Mouse (Mus musculus) cerebellum, postnatal 25 days (tissue): Measurements from ENCODE around the gene Esrrg.

Experiments
- DNase-seq, 2 experiments: peaks; one replicate each; pipeline ENCODE4 v3.0.0; 2021; ENCODE audit warnings: mixed read lengths in 2 of 2

Esrrg gene

GRCm38 (mm10) chr1:187836876-187837275 is 228.3 kb downstream of the Esrrg start:
- no peak for DNase-seq

GRCm38 (mm10) chr1:187841629-187842028 is 233.0 kb downstream of the Esrrg start:
- DNase-seq, result no peak

- no peak for DNase-seq
Observed at GRCm38 (mm10) chr1:187842702-187843101, 234.1 kb downstream of the Esrrg start.

- no peak for DNase-seq
Observed at GRCm38 (mm10) chr1:187854148-187854547, 245.6 kb downstream of the Esrrg start.

- DNase-seq, result no peak
Observed at GRCm38 (mm10) chr1:187862339-187862738, 253.7 kb downstream of the Esrrg start.

- no peak for DNase-seq
Observed at GRCm38 (mm10) chr1:187868427-187868826, 259.8 kb downstream of the Esrrg start.

GRCm38 (mm10) chr1:187872208-187872607 is 263.6 kb downstream of the Esrrg start:
- no peak for DNase-seq

GRCm38 (mm10) chr1:187872744-187873143 is 264.2 kb downstream of the Esrrg start:
- DNase-seq, result no peak

- DNase-seq, result no peak
Observed at GRCm38 (mm10) chr1:187873770-187874169, 265.2 kb downstream of the Esrrg start.

GRCm38 (mm10) chr1:187887270-187887669 is 278.7 kb downstream of the Esrrg start:
- DNase-seq, result no peak

GRCm38 (mm10) chr1:187888142-187888541 is 279.6 kb downstream of the Esrrg start:
- DNase-seq, result peak in 1 of 2 experiments; percentile 13

- DNase-seq, result no peak
Observed at GRCm38 (mm10) chr1:187889096-187889495, 280.5 kb downstream of the Esrrg start.

GRCm38 (mm10) chr1:187891262-187891661 is 282.7 kb downstream of the Esrrg start:
- DNase-seq, result no peak

GRCm38 (mm10) chr1:187895459-187895858 is 286.9 kb downstream of the Esrrg start:
- no peak for DNase-seq

GRCm38 (mm10) chr1:187896291-187896690 is 287.7 kb downstream of the Esrrg start:
- no peak for DNase-seq

- DNase-seq, result no peak
Observed at GRCm38 (mm10) chr1:187896910-187897309, 288.3 kb downstream of the Esrrg start.

- no peak for DNase-seq
Observed at GRCm38 (mm10) chr1:187899541-187899940, 290.9 kb downstream of the Esrrg start.

- no peak for DNase-seq
Observed at GRCm38 (mm10) chr1:187900756-187901155, 292.2 kb downstream of the Esrrg start.

- no peak for DNase-seq
Observed at GRCm38 (mm10) chr1:187902176-187902575, 293.6 kb downstream of the Esrrg start.

- DNase-seq, result no peak
Observed at GRCm38 (mm10) chr1:187904731-187905130, 296.1 kb downstream of the Esrrg start.

GRCm38 (mm10) chr1:187907407-187907806 is 298.8 kb downstream of the Esrrg start:
- no peak for DNase-seq

GRCm38 (mm10) chr1:187907871-187908270 is 299.3 kb downstream of the Esrrg start:
- no peak for DNase-seq

- DNase-seq, result no peak
Observed at GRCm38 (mm10) chr1:187910718-187911117, 302.1 kb downstream of the Esrrg start.

- DNase-seq, result no peak
Observed at GRCm38 (mm10) chr1:187911201-187911600, 302.6 kb downstream of the Esrrg start.

- no peak for DNase-seq
Observed at GRCm38 (mm10) chr1:187918303-187918702, 309.7 kb downstream of the Esrrg start.

GRCm38 (mm10) chr1:187918939-187919338 is 310.3 kb downstream of the Esrrg start:
- DNase-seq, result no peak
